Mouse (Mus musculus): ENCODE measurements around the gene Mettl1. TPM values are rescaled to one million over a fixed set of nuclear protein-coding genes. Genes with fewer than 3 reads are reported as not detected.
A peak's percentile ranks its signal among the peaks of the same experiment; 100 is the strongest.

Gene Mettl1
- polyA plus RNA-seq, 1 experiment from 2014 or later: 37.4 TPM

DNA sequence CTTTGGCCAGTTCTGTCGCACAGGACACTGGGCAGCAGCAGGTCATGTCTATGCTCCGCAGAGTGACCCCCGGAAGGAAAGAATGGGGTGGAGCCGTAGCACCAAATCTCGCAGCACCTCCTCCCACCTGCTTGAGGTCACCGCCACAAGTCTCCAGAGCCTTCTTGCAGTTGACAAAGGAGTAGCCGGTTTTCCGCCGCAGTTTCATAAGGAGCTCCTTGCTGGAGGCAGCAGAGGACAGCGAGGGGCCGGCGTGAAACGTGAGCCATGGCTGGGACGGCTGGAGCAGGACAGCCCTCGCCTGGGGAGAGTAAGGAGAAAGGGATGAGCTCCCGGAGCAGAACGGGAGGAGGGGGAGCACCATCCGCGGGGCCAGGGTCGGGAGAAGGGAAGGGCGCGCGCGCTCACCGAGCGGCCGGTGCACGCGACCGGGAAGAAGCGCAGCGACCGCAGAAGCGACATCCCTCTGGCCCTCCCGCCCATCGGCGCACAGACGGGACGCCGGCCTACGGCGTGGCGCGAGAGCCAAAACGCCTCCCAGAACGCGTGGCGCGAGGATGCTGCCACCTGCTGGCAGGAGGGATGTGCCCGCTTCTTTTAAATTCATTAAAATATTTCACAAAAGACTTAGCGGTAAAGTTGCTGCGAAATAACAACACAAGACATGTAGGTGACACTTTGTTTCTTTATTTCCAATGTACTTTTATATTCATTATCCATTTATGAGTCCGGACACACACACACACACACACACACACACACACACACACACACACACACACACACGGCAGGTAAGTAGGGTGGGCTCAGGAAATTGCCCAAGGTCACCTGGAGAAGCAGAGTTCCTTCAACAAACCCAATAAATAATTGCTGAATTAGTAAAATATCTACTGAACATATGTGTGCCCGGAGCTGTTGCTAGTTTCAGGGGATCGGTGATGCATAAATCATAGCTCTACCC lies 10.6 kb upstream of the Mettl1 start, which contains the start of gene Tsfm:
Gene Tsfm, minus strand, starts transcription at position 505 of the 961 bp plus-strand sequence.
- Histone ChIP-seq H3K36me3 (ENCODE audit: insufficient read depth, low read length) (peaks cover 9% of the 10 kb centered on the region; the same call in 1 of the 2 replicates), H3K9me3 (replicated peaks; ENCODE audit: low read length) (no peaks in the 10 kb centered on the region), H3K9ac (ENCODE audit: low read depth, low read length) (peak within 1 kb of the TSS; percentile 68), H3K4me1 (replicated peaks; ENCODE audit: insufficient read depth, low read length) (no peaks in the 10 kb centered on the region), H3K27ac (peak within 1 kb of the TSS; percentile 81), H3K4me3 (replicated peaks; ENCODE audit: low read depth, low read length) (peak within 1 kb of the TSS; percentile 69), H3K27me3 (ENCODE audit: insufficient read depth, low read length) (no peaks in the 10 kb centered on the region), H3K4me2 (ENCODE audit: low read length) (peak within 1 kb of the TSS; percentile 62)
- WGBS: 5% methylated on average over 56 of the region's 56 CpGs
- ATAC-seq (replicated peaks; ENCODE audit: low FRiP score, low read depth) (peak; percentile 79), DNase-seq (ENCODE audit: low spot score) (peak; percentile 93)
- peak; percentile 96 for TF ChIP-seq CTCF (IDR thresholded peaks at IDR 0.05; ENCODE audit: low read depth)

GRCm38 (mm10) chr10:127033301-127033741 lies 7.9 kb upstream of the Mettl1 start:
- Histone ChIP-seq H3K9me3 (replicated peaks; ENCODE audit: low read length) (no peaks in the 10 kb centered on the region), H3K36me3 (ENCODE audit: insufficient read depth, low read length) (no peaks in the 10 kb centered on the region), H3K9ac (ENCODE audit: low read depth, low read length) (no peak overlapping the region), H3K4me2 (ENCODE audit: low read length) (no peak overlapping the region), H3K4me1 (replicated peaks; ENCODE audit: insufficient read depth, low read length) (no peaks in the 10 kb centered on the region), H3K27me3 (ENCODE audit: insufficient read depth, low read length) (no peaks in the 10 kb centered on the region), H3K27ac (peak overlapping the region; percentile 64; the same call in 1 of the 2 replicates), H3K4me3 (replicated peaks; ENCODE audit: low read depth, low read length) (no peak overlapping the region)
- no peak for DNase-seq (ENCODE audit: low spot score)
- WGBS: 71% methylated on average over 7 of the region's 8 CpGs
- ATAC-seq (replicated peaks; ENCODE audit: low FRiP score, low read depth): peak; percentile 71
- no peak for TF ChIP-seq CTCF (IDR thresholded peaks at IDR 0.05; ENCODE audit: low read depth)

GRCm38 (mm10) chr10:127036273-127036672 lies 4.9 kb upstream of the Mettl1 start:
- H3K4me2 ChIP-seq (ENCODE audit: low read length): no peak overlapping the region
- no peak for TF ChIP-seq CTCF (IDR thresholded peaks at IDR 0.05; ENCODE audit: low read depth)
- no peak overlapping the region for H3K27ac ChIP-seq
- no peaks in the 10 kb centered on the region; the same call in 1 of the 2 replicates for H3K4me1 ChIP-seq (replicated peaks; ENCODE audit: insufficient read depth, low read length)
- no peak overlapping the region for H3K4me3 ChIP-seq (replicated peaks; ENCODE audit: low read depth, low read length)
- 72% methylated on average over 12 of the region's 12 CpGs for WGBS
- DNase-seq (ENCODE audit: low spot score): no peak
- H3K27me3 ChIP-seq (ENCODE audit: insufficient read depth, low read length): no peaks in the 10 kb centered on the region
- H3K9me3 ChIP-seq (replicated peaks; ENCODE audit: low read length): no peaks in the 10 kb centered on the region
- no peaks in the 10 kb centered on the region for H3K36me3 ChIP-seq (ENCODE audit: insufficient read depth, low read length)
- ATAC-seq (replicated peaks; ENCODE audit: low FRiP score, low read depth): peak; percentile 60
- H3K9ac ChIP-seq (ENCODE audit: low read depth, low read length): no peak overlapping the region

- no peaks in the 10 kb centered on the region for H3K27me3 ChIP-seq (ENCODE audit: insufficient read depth, low read length)
- no peak for DNase-seq (ENCODE audit: low spot score)
- no peak overlapping the region for H3K4me2 ChIP-seq (ENCODE audit: low read length)
- TF ChIP-seq CTCF (IDR thresholded peaks at IDR 0.05; ENCODE audit: low read depth): no peak
- peaks cover 3% of the 10 kb centered on the region for H3K4me1 ChIP-seq (replicated peaks; ENCODE audit: insufficient read depth, low read length)
- H3K27ac ChIP-seq: no peak overlapping the region
- no peak overlapping the region for H3K9ac ChIP-seq (ENCODE audit: low read depth, low read length)
- H3K9me3 ChIP-seq (replicated peaks; ENCODE audit: low read length): no peaks in the 10 kb centered on the region
- ATAC-seq (replicated peaks; ENCODE audit: low FRiP score, low read depth): no peak
- WGBS: 74% methylated on average over 12 of the region's 12 CpGs
- H3K4me3 ChIP-seq (replicated peaks; ENCODE audit: low read depth, low read length): no peak overlapping the region
- no peaks in the 10 kb centered on the region for H3K36me3 ChIP-seq (ENCODE audit: insufficient read depth, low read length)
Measured at GRCm38 (mm10) chr10:127037641-127038040, 3.6 kb upstream of the Mettl1 start.

GRCm38 (mm10) chr10:127040569-127041214 lies 522 bp upstream of the Mettl1 start:
- H3K27ac ChIP-seq: peak overlapping the region; percentile 77

GRCm38 (mm10) chr10:127041774-127042338 lies 642 bp downstream of the Mettl1 start:
- DNase-seq (ENCODE audit: low spot score) (peak; percentile 91), ATAC-seq (replicated peaks; ENCODE audit: low FRiP score, low read depth) (peak; percentile 64)
- H3K36me3 ChIP-seq (ENCODE audit: insufficient read depth, low read length): 0 out of 2 replicates have a peak, but pooled peaks cover 4% of the 10 kb centered on the region
- peak overlapping the region; percentile 99 for H3K4me2 ChIP-seq (ENCODE audit: low read length)
- H3K27me3 ChIP-seq (ENCODE audit: insufficient read depth, low read length): no peaks in the 10 kb centered on the region
- H3K9ac ChIP-seq (ENCODE audit: low read depth, low read length): peak overlapping the region; percentile 73
- no peak for TF ChIP-seq CTCF (IDR thresholded peaks at IDR 0.05; ENCODE audit: low read depth)
- H3K4me3 ChIP-seq (replicated peaks; ENCODE audit: low read depth, low read length): peak overlapping the region; percentile 89
- H3K4me1 ChIP-seq (replicated peaks; ENCODE audit: insufficient read depth, low read length): peaks cover 9% of the 10 kb centered on the region
- H3K27ac ChIP-seq: peak overlapping the region; percentile 77
- WGBS: under 1% methylated on average over 44 of the region's 44 CpGs
- H3K9me3 ChIP-seq (replicated peaks; ENCODE audit: low read length): no peaks in the 10 kb centered on the region

More at GRCm38 (mm10) chr10:127040569-127041214, 522 bp upstream of the Mettl1 start:
- peak overlapping the region; percentile 99 for H3K4me2 ChIP-seq (ENCODE audit: low read length)
- ATAC-seq (replicated peaks; ENCODE audit: low FRiP score, low read depth): no peak
- no peaks in the 10 kb centered on the region for H3K9me3 ChIP-seq (replicated peaks; ENCODE audit: low read length)
- TF ChIP-seq CTCF (IDR thresholded peaks at IDR 0.05; ENCODE audit: low read depth): no peak
- H3K27me3 ChIP-seq (ENCODE audit: insufficient read depth, low read length): no peaks in the 10 kb centered on the region
- 1% methylated on average over 20 of the region's 20 CpGs for WGBS
- peaks cover 9% of the 10 kb centered on the region for H3K4me1 ChIP-seq (replicated peaks; ENCODE audit: insufficient read depth, low read length)
- H3K4me3 ChIP-seq (replicated peaks; ENCODE audit: low read depth, low read length): peak overlapping the region; percentile 89
- peak overlapping the region; percentile 73 for H3K9ac ChIP-seq (ENCODE audit: low read depth, low read length)
- 0 out of 2 replicates have a peak, but pooled peaks cover 4% of the 10 kb centered on the region for H3K36me3 ChIP-seq (ENCODE audit: insufficient read depth, low read length)
- no peak for DNase-seq (ENCODE audit: low spot score)
